Comparison of ENCODE assay signal across 22 mouse cellular contexts in genomic region chr6:7971020-7971760, GRCm38 (mm10).
DNase-seq lines count a peak whose midpoint lies in the region; ATAC-seq lines count a peak whose summit lies in the region.
"Had no signal": no experiment of that assay in that cellular context is flagged by ENCODE, and none has a peak within 500 bp of the region (broad histone marks: within the 10 kb centered on the region; RNA-seq: fewer than 3 reads in every experiment).

No protein-coding gene starts in this region.

- H3K36me3 ChIP-seq in hindbrain, embryonic 11.5 days (ENCODE audit: control insufficient read depth, insufficient read depth, low read length) = no peaks in the 10 kb centered on the region
- no peaks in the 10 kb centered on the region for H3K36me3 ChIP-seq in hindbrain, embryonic 12.5 days
- H3K36me3 ChIP-seq in midbrain, embryonic 12.5 days = no peaks in the 10 kb centered on the region
- no peaks in the 10 kb centered on the region for H3K36me3 ChIP-seq in midbrain, embryonic 14.5 days (ENCODE audit: control insufficient read depth, insufficient read depth, low read length)
- H3K36me3 ChIP-seq: lung, embryonic 15.5 days had no signal

- ATAC-seq in hindbrain, embryonic 11.5 days (ENCODE audit: low FRiP score) = peak; percentile 43
- no peak for ATAC-seq in hindbrain, embryonic 12.5 days (ENCODE audit: low FRiP score)
- ATAC-seq in midbrain, embryonic 12.5 days (ENCODE audit: low FRiP score, low read depth) = peak; percentile 44; the same call in 1 of the 2 replicates
- no peak for ATAC-seq in midbrain, embryonic 14.5 days (ENCODE audit: low FRiP score, low TSS enrichment)
- ATAC-seq: forebrain, embryonic 13.5 days; Patski had no signal

- no peak overlapping the region for H3K4me2 ChIP-seq in hindbrain, embryonic 11.5 days (replicated peaks; ENCODE audit: low read depth, low read length)
- H3K4me2 ChIP-seq in hindbrain, embryonic 12.5 days (replicated peaks) = no peak overlapping the region
- no peak overlapping the region for H3K4me2 ChIP-seq in midbrain, embryonic 12.5 days (replicated peaks)
- H3K4me2 ChIP-seq in midbrain, embryonic 14.5 days (ENCODE audit: low read length) = no peak overlapping the region
- H3K4me2 ChIP-seq: forebrain, embryonic 13.5 days; heart, embryonic 11.5 days; lung, embryonic 15.5 days had no signal

- no peaks in the 10 kb centered on the region for H3K9me3 ChIP-seq in hindbrain, embryonic 11.5 days (ENCODE audit: control insufficient read depth, low read length)
- no peaks in the 10 kb centered on the region for H3K9me3 ChIP-seq in hindbrain, embryonic 12.5 days (replicated peaks)
- H3K9me3 ChIP-seq in midbrain, embryonic 12.5 days = no peaks in the 10 kb centered on the region
- H3K9me3 ChIP-seq in midbrain, embryonic 14.5 days (ENCODE audit: control insufficient read depth, low read length) = no peaks in the 10 kb centered on the region
- H3K9me3 ChIP-seq: forebrain, embryonic 13.5 days; lung, embryonic 15.5 days had no signal

- WGBS in hindbrain, embryonic 11.5 days = 31% methylated on average over 5 of the region's 5 CpGs
- WGBS in hindbrain, embryonic 12.5 days = 34% methylated on average over 5 of the region's 5 CpGs
- 31% methylated on average over 5 of the region's 5 CpGs for WGBS in midbrain, embryonic 12.5 days
- 32% methylated on average over 5 of the region's 5 CpGs for WGBS in midbrain, embryonic 14.5 days

- H3K4me3 ChIP-seq in hindbrain, embryonic 11.5 days (ENCODE audit: low read depth, low read length) = no peak overlapping the region
- H3K4me3 ChIP-seq in hindbrain, embryonic 12.5 days = no peak overlapping the region
- no peak overlapping the region for H3K4me3 ChIP-seq in midbrain, embryonic 12.5 days
- H3K4me3 ChIP-seq in midbrain, embryonic 14.5 days (replicated peaks; ENCODE audit: low read depth, low read length) = no peak overlapping the region
- H3K4me3 ChIP-seq: erythroblast, embryonic 14.5 days; forebrain, embryonic 13.5 days; left cerebral cortex, adult 2 months; lung, embryonic 15.5 days had no signal

- H3K9ac ChIP-seq in hindbrain, embryonic 11.5 days (ENCODE audit: low read depth, low read length) = no peak overlapping the region
- H3K9ac ChIP-seq in hindbrain, embryonic 12.5 days = no peak overlapping the region
- no peak overlapping the region for H3K9ac ChIP-seq in midbrain, embryonic 12.5 days (replicated peaks)
- H3K9ac ChIP-seq in midbrain, embryonic 14.5 days (replicated peaks; ENCODE audit: low read length) = no peak overlapping the region
- H3K9ac ChIP-seq: forebrain, embryonic 13.5 days; liver, embryonic 14.5 days; lung, embryonic 15.5 days had no signal

- H3K27ac ChIP-seq in hindbrain, embryonic 11.5 days (ENCODE audit: low read depth, low read length) = no peak overlapping the region
- H3K27ac ChIP-seq in hindbrain, embryonic 12.5 days = no peak overlapping the region
- H3K27ac ChIP-seq in midbrain, embryonic 12.5 days (replicated peaks) = no peak overlapping the region
- no peak overlapping the region for H3K27ac ChIP-seq in midbrain, embryonic 14.5 days (replicated peaks; ENCODE audit: low read depth, low read length)
- H3K27ac ChIP-seq: forebrain, embryonic 13.5 days; left cerebral cortex, adult 2 months; liver, embryonic 14.5 days; lung, embryonic 15.5 days had no signal

- DNase-seq in hindbrain, embryonic 11.5 days (ENCODE audit: low spot score) = no peak
- no peak for DNase-seq in midbrain, embryonic 14.5 days
- peak; percentile 14 for DNase-seq in forelimb bud, embryonic 11.5 days (ENCODE audit: low read depth, low spot score)
- peak; percentile 43 for DNase-seq in mesoderm, embryonic 11.5 days (ENCODE audit: low read depth, low spot score)
- no peak for DNase-seq in kidney, postnatal 4 days
- DNase-seq: adrenal gland, postnatal 14 days; cerebellum, adult 11 months; cerebellum, postnatal 14 days; kidney, adult 9 months; kidney, postnatal 25 days; left cerebral cortex, postnatal 4 days; lung, postnatal 4 days; thymus, postnatal 14 days had no signal

- no peaks in the 10 kb centered on the region for H3K4me1 ChIP-seq in hindbrain, embryonic 11.5 days (replicated peaks; ENCODE audit: control insufficient read depth, insufficient read depth, low read length)
- H3K4me1 ChIP-seq in hindbrain, embryonic 12.5 days = peaks cover 13% of the 10 kb centered on the region
- peaks cover 9% of the 10 kb centered on the region; the same call in 1 of the 2 replicates for H3K4me1 ChIP-seq in midbrain, embryonic 12.5 days
- H3K4me1 ChIP-seq in midbrain, embryonic 14.5 days (ENCODE audit: control insufficient read depth, insufficient read depth, low read length) = 0 out of 2 replicates have a peak, but pooled peaks cover 2% of the 10 kb centered on the region
- H3K4me1 ChIP-seq: lung, embryonic 15.5 days had no signal

- no peaks in the 10 kb centered on the region for H3K27me3 ChIP-seq in hindbrain, embryonic 11.5 days (ENCODE audit: control insufficient read depth, insufficient read depth, low read length)
- H3K27me3 ChIP-seq in hindbrain, embryonic 12.5 days = no peaks in the 10 kb centered on the region
- no peaks in the 10 kb centered on the region for H3K27me3 ChIP-seq in midbrain, embryonic 12.5 days
- H3K27me3 ChIP-seq in midbrain, embryonic 14.5 days (ENCODE audit: control insufficient read depth, insufficient read depth, low read length) = no peaks in the 10 kb centered on the region
- H3K27me3 ChIP-seq: forebrain, embryonic 13.5 days; lung, embryonic 15.5 days had no signal

Comparison
In these comparisons a context has a peak if more than half of its experiments do, and no peak if none do; other contexts are left out.
1. ATAC-seq: peak in hindbrain, embryonic 11.5 days (single experiment) and midbrain, embryonic 12.5 days (single experiment); none in hindbrain, embryonic 12.5 days (single experiment) and midbrain, embryonic 14.5 days (single experiment).
2. DNase-seq: peak in forelimb bud, embryonic 11.5 days (single experiment) and mesoderm, embryonic 11.5 days (single experiment); none in hindbrain, embryonic 11.5 days (single experiment), midbrain, embryonic 14.5 days (single experiment) and kidney, postnatal 4 days (0 of 2).